Mouse (Mus musculus): ENCODE data around the gene Ugt1a7c. TPM values are rescaled to one million over a fixed set of nuclear protein-coding genes. Genes with fewer than 3 reads are reported as not detected.

Ugt1a7c gene
- polyA plus RNA-seq, 1 experiment, result 1.1 TPM

DNA sequence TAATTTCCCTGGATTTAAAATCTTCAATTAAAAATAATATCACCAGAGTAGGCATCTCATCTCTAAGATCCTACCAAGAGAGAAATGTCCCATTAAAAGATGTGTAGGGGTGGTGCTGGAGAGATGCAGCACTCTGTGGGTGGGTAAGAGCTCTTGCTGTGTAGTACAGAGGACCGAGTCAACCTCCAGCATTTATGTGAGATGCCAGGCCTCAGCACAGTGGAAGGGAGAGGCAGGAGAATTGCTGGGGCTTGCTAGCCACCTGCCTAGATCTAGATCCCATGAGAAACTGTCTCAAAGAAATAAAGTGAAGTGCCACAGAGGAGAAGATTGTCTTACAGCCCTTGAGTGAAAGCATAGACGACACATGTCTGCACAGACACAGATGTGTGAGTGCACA lies 121.7 kb downstream of the Ugt1a7c start:
- Histone ChIP-seq H3K27ac (ENCODE audit: control insufficient read depth, insufficient read depth, low read length) (no peak overlapping the region), H3K27me3 (ENCODE audit: control insufficient read depth, insufficient read depth, low read length) (no peaks in the 10 kb centered on the region), H3K36me3 (ENCODE audit: control insufficient read depth, insufficient read depth, low read length) (no peaks in the 10 kb centered on the region), H3K4me3 (ENCODE audit: control insufficient read depth, insufficient read depth, low read length) (no peak overlapping the region), H3K4me1 (replicated peaks; ENCODE audit: control insufficient read depth, insufficient read depth, low read length) (no peaks in the 10 kb centered on the region)
- TF ChIP-seq POLR2A (IDR thresholded peaks at IDR 0.05; ENCODE audit: control insufficient read depth, extremely low read depth, insufficient read depth, low read length, poor library complexity) (no peak), CTCF (IDR thresholded peaks at IDR 0.05; ENCODE audit: borderline replicate concordance, control insufficient read depth, extremely low read depth, insufficient read depth, low read length, poor library complexity) (no peak)
- no peak for DNase-seq
- WGBS, result 65% methylated on average over 2 of the region's 2 CpGs

DNA sequence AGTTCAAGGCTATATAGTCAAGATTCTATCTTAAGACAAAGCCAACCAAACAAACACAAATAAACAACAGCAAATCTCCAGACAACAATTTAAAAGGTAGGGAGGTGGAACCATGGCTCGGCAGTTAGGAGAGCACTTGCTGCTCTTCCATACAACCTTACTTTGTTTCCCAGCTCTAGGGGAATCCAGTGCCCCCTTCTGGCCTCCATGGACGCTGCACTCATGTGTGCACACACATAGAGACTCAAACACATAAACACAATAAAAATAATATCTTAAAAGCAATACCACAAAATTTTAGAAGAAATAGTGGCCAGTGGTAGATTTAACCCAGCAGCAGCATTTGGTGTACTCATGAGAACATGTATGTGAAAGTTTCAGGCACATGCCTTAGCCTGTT lies 122.3 kb downstream of the Ugt1a7c start:
- Histone ChIP-seq H3K4me1 (replicated peaks; ENCODE audit: control insufficient read depth, insufficient read depth, low read length) (no peaks in the 10 kb centered on the region), H3K4me3 (ENCODE audit: control insufficient read depth, insufficient read depth, low read length) (no peak overlapping the region), H3K36me3 (ENCODE audit: control insufficient read depth, insufficient read depth, low read length) (no peaks in the 10 kb centered on the region), H3K27me3 (ENCODE audit: control insufficient read depth, insufficient read depth, low read length) (no peaks in the 10 kb centered on the region), H3K27ac (ENCODE audit: control insufficient read depth, insufficient read depth, low read length) (no peak overlapping the region)
- 62% methylated on average over 2 of the region's 2 CpGs for WGBS
- TF ChIP-seq CTCF (IDR thresholded peaks at IDR 0.05; ENCODE audit: borderline replicate concordance, control insufficient read depth, extremely low read depth, insufficient read depth, low read length, poor library complexity) (no peak), POLR2A (IDR thresholded peaks at IDR 0.05; ENCODE audit: control insufficient read depth, extremely low read depth, insufficient read depth, low read length, poor library complexity) (no peak)
- DNase-seq, result no peak

DNA sequence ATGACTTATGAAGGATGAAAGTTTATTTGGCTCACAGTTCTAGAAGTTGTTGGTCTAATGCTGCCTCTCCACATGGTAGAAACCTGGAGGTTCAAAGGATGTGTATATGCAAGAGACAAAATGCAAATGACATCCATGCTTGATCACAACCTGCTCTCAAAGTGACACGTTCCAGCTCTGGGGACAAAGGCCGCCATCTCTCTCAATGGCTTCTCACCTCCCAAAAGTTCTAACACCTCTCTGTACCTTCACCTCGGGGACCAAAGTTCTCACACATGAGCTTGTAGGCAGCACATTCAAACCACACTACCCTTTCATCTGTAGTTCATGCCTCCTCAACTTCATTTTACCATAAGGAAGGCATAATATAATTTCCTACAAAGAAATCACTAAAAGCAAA lies 122.7 kb downstream of the Ugt1a7c start:
- H3K4me1 ChIP-seq (replicated peaks; ENCODE audit: control insufficient read depth, insufficient read depth, low read length), result no peaks in the 10 kb centered on the region
- no peak for DNase-seq
- no peak overlapping the region for H3K27ac ChIP-seq (ENCODE audit: control insufficient read depth, insufficient read depth, low read length)
- TF ChIP-seq POLR2A (IDR thresholded peaks at IDR 0.05; ENCODE audit: control insufficient read depth, extremely low read depth, insufficient read depth, low read length, poor library complexity) (no peak), CTCF (IDR thresholded peaks at IDR 0.05; ENCODE audit: borderline replicate concordance, control insufficient read depth, extremely low read depth, insufficient read depth, low read length, poor library complexity) (no peak)
- no peaks in the 10 kb centered on the region for H3K27me3 ChIP-seq (ENCODE audit: control insufficient read depth, insufficient read depth, low read length)
- H3K4me3 ChIP-seq (ENCODE audit: control insufficient read depth, insufficient read depth, low read length), result no peak overlapping the region
- 49% methylated on average over 3 of the region's 3 CpGs for WGBS
- no peaks in the 10 kb centered on the region for H3K36me3 ChIP-seq (ENCODE audit: control insufficient read depth, insufficient read depth, low read length)

DNA sequence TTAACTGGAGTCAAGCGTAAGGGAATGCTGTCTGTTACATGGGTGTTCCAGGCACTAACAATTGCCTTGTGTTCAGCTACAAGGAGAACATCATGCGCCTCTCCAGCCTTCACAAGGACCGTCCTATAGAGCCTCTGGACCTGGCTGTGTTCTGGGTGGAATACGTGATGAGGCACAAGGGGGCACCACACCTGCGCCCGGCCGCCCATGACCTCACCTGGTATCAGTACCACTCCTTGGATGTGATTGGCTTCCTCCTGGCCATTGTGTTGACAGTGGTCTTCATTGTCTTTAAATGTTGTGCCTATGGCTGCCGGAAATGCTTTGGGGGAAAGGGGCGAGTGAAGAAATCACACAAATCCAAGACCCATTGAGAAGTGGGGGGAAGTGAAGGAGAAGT lies 123.2 kb downstream of the Ugt1a7c start:
- no peaks in the 10 kb centered on the region for H3K27me3 ChIP-seq (ENCODE audit: control insufficient read depth, insufficient read depth, low read length)
- 78% methylated on average over 9 of the region's 9 CpGs for WGBS
- no peak overlapping the region for H3K27ac ChIP-seq (ENCODE audit: control insufficient read depth, insufficient read depth, low read length)
- TF ChIP-seq POLR2A (IDR thresholded peaks at IDR 0.05; ENCODE audit: control insufficient read depth, extremely low read depth, insufficient read depth, low read length, poor library complexity) (no peak), CTCF (IDR thresholded peaks at IDR 0.05; ENCODE audit: borderline replicate concordance, control insufficient read depth, extremely low read depth, insufficient read depth, low read length, poor library complexity) (no peak)
- H3K4me1 ChIP-seq (replicated peaks; ENCODE audit: control insufficient read depth, insufficient read depth, low read length), result no peaks in the 10 kb centered on the region
- DNase-seq, result no peak
- H3K4me3 ChIP-seq (ENCODE audit: control insufficient read depth, insufficient read depth, low read length), result no peak overlapping the region
- H3K36me3 ChIP-seq (ENCODE audit: control insufficient read depth, insufficient read depth, low read length), result no peaks in the 10 kb centered on the region

DNA sequence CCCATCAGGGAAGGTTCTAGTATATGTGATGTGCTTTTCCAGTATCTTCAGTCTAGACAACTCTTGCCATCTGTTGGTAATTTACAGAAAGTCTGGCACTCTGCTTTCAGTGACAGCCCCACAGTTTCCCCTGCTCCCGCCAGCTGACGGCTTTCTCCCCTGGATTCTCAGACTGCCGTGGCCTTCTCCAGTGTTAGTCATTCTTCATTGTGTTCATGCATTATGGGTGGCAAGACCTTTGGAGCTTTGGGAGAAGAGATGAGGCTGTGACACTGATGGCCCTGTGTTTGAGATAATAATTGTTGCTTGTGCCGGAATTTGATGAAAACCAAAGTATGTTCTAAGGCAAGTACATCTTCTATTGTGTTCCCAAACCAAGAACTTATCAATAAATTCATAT lies 123.7 kb downstream of the Ugt1a7c start:
- no peaks in the 10 kb centered on the region for H3K4me1 ChIP-seq (replicated peaks; ENCODE audit: control insufficient read depth, insufficient read depth, low read length)
- no peak overlapping the region for H3K27ac ChIP-seq (ENCODE audit: control insufficient read depth, insufficient read depth, low read length)
- TF ChIP-seq POLR2A (IDR thresholded peaks at IDR 0.05; ENCODE audit: control insufficient read depth, extremely low read depth, insufficient read depth, low read length, poor library complexity) (no peak), CTCF (IDR thresholded peaks at IDR 0.05; ENCODE audit: borderline replicate concordance, control insufficient read depth, extremely low read depth, insufficient read depth, low read length, poor library complexity) (no peak)
- no peak overlapping the region for H3K4me3 ChIP-seq (ENCODE audit: control insufficient read depth, insufficient read depth, low read length)
- WGBS, result 54% methylated on average over 4 of the region's 4 CpGs
- no peaks in the 10 kb centered on the region for H3K36me3 ChIP-seq (ENCODE audit: control insufficient read depth, insufficient read depth, low read length)
- DNase-seq, result no peak
- H3K27me3 ChIP-seq (ENCODE audit: control insufficient read depth, insufficient read depth, low read length), result no peaks in the 10 kb centered on the region

DNA sequence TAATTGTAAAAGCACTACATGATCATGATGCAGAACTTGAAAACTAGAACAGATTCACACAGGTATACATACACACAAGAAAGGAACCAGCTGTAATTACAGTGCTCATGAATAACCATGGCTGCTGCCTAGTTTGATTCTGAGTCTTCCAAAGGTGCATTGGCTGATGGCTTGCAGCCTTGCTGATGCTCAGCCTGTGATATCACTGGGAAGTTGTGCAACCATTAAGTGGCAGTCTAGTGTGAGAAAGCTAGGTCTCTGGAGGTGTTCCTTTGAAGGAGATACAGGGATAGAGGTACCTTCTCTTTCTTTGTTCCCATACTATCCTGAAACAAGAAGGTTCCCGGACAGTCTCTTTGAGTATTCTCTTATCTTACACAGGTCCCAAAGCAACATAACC lies 124.2 kb downstream of the Ugt1a7c start:
- H3K4me1 ChIP-seq (replicated peaks; ENCODE audit: control insufficient read depth, insufficient read depth, low read length), result no peaks in the 10 kb centered on the region
- no peak for DNase-seq
- WGBS, result 21% methylated on average over 1 of the region's 1 CpGs
- no peak for TF ChIP-seq CTCF (IDR thresholded peaks at IDR 0.05; ENCODE audit: borderline replicate concordance, control insufficient read depth, extremely low read depth, insufficient read depth, low read length, poor library complexity)
- TF ChIP-seq POLR2A (IDR thresholded peaks at IDR 0.05; ENCODE audit: control insufficient read depth, extremely low read depth, insufficient read depth, low read length, poor library complexity), result no peak
- H3K4me3 ChIP-seq (ENCODE audit: control insufficient read depth, insufficient read depth, low read length), result no peak overlapping the region
- H3K27me3 ChIP-seq (ENCODE audit: control insufficient read depth, insufficient read depth, low read length), result no peaks in the 10 kb centered on the region
- no peak overlapping the region for H3K27ac ChIP-seq (ENCODE audit: control insufficient read depth, insufficient read depth, low read length)
- no peaks in the 10 kb centered on the region for H3K36me3 ChIP-seq (ENCODE audit: control insufficient read depth, insufficient read depth, low read length)

DNA sequence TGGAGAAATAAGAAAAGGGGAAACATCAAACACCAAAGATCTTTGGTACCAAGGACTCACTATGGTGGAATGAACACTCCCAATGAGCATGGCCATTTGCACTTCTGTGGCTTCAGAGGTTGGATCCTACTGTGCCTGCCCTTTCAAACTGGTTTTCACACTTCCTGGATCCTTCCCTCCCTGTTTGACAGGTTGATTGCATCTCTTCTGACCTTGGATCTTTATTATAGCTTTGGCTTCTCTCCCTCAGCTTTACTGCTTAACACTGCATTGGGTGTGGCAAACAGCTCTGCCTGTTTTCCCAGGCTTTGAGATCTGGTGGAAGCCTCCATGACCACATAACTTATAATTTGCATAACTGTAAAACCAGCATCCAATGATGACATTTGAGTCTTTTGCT lies 125.5 kb downstream of the Ugt1a7c start:
- TF ChIP-seq POLR2A (IDR thresholded peaks at IDR 0.05; ENCODE audit: control insufficient read depth, extremely low read depth, insufficient read depth, low read length, poor library complexity) (no peak), CTCF (IDR thresholded peaks at IDR 0.05; ENCODE audit: borderline replicate concordance, control insufficient read depth, extremely low read depth, insufficient read depth, low read length, poor library complexity) (no peak)
- Histone ChIP-seq H3K4me3 (ENCODE audit: control insufficient read depth, insufficient read depth, low read length) (no peak overlapping the region), H3K36me3 (ENCODE audit: control insufficient read depth, insufficient read depth, low read length) (no peaks in the 10 kb centered on the region), H3K4me1 (replicated peaks; ENCODE audit: control insufficient read depth, insufficient read depth, low read length) (no peaks in the 10 kb centered on the region), H3K27me3 (ENCODE audit: control insufficient read depth, insufficient read depth, low read length) (no peaks in the 10 kb centered on the region), H3K27ac (ENCODE audit: control insufficient read depth, insufficient read depth, low read length) (no peak overlapping the region)
- DNase-seq, result no peak

Data from thymus, adult 2 months (tissue).